Mouse (Mus musculus) C2C12 (cell line): ENCODE results near the gene Grm7.

Experiments used
- CEBPB ChIP-seq: IDR thresholded peaks from one replicate; pipeline ENCODE4 v1.6.1; 2011; ENCODE audit warnings: low read depth, mild to moderate bottlenecking, control low read depth, moderate library complexity
- CTCF ChIP-seq: IDR thresholded peaks from one replicate; pipeline ENCODE4 v1.5.1; 2011; ENCODE audit not compliant: control insufficient read depth, insufficient read depth, insufficient read length
- MAX ChIP-seq: IDR thresholded peaks from one replicate; pipeline ENCODE4 v1.6.1; 2011; ENCODE audit warnings: mild to moderate bottlenecking, control low read depth
- MYOD1 ChIP-seq: IDR thresholded peaks from one replicate; pipeline ENCODE4 v1.6.1; 2011; ENCODE audit warnings: low read depth; ENCODE audit not compliant: control insufficient read depth, insufficient read length
- USF1 ChIP-seq: IDR thresholded peaks from one replicate; pipeline ENCODE4 v1.6.1; 2011; ENCODE audit warnings: low read depth, mild to moderate bottlenecking, control low read depth, moderate library complexity

- TF ChIP-seq CTCF (no peak), MAX (no peak), MYOD1 (no peak), CEBPB (no peak), USF1 (no peak)
Measured at GRCm38 (mm10) chr6:111049247-111049646, 403.9 kb downstream of the Grm7 start.
